Mouse (Mus musculus) embryonic facial prominence, embryonic 15.5 days (tissue): ENCODE results near the gene Isg20. TPM values are rescaled to one million over a fixed set of nuclear protein-coding genes. Genes with fewer than 3 reads are reported as not detected.
A peak's percentile ranks its signal among the peaks of the same experiment; 100 is the strongest.

Experiments
- ATAC-seq: fragments of 200-750 bp; cut with Nextera tagmentation; 2 replicates; pipeline ENCODE4 v1.8.0; 2017; ENCODE audit warnings: low read depth, moderate TSS enrichment; ENCODE audit not compliant: insufficient number of reproducible peaks, low FRiP score, low TSS enrichment
- H3K27ac ChIP-seq: fragments of 300-500 bp; sonication (generic); replicated peaks from 2 replicates; pipeline ENCODE4 v1.5.1; 2015; ENCODE audit warnings: mild to moderate bottlenecking, inconsistent platforms
- H3K27me3 ChIP-seq: fragments of 300-500 bp; sonication (generic); 2 replicates; pipeline ENCODE4 v1.6.1; 2015; ENCODE audit warnings: inconsistent platforms
- H3K36me3 ChIP-seq: fragments of 300-500 bp; sonication (generic); 2 replicates; pipeline ENCODE4 v1.6.1; 2015; ENCODE audit warnings: mild to moderate bottlenecking, inconsistent platforms
- H3K4me1 ChIP-seq: fragments of 300-500 bp; sonication (generic); 2 replicates; pipeline ENCODE4 v1.6.1; 2015; ENCODE audit warnings: inconsistent platforms
- H3K4me2 ChIP-seq: fragments of 300-500 bp; sonication (generic); replicated peaks from 2 replicates; pipeline ENCODE4 v1.6.1; 2015; ENCODE audit warnings: mild to moderate bottlenecking, inconsistent platforms
- H3K4me3 ChIP-seq: fragments of 300-500 bp; sonication (generic); replicated peaks from 2 replicates; pipeline ENCODE4 v1.5.1; 2015; ENCODE audit warnings: mild to moderate bottlenecking, inconsistent platforms
- H3K9ac ChIP-seq: fragments of 300-500 bp; sonication (generic); 2 replicates; pipeline ENCODE4 v1.6.1; 2015; ENCODE audit warnings: inconsistent platforms
- H3K9me3 ChIP-seq: fragments of 300-500 bp; sonication (generic); replicated peaks from 2 replicates; pipeline ENCODE4 v1.6.1; 2016; ENCODE audit warnings: inconsistent platforms
- WGBS: fragments of 180-500 bp; shearing (Covaris S2); methylation state at CpG from one replicate; pipeline ENCODE4 v1.1.7; 2015; 5-methylcytosine and 5-hydroxymethylcytosine counted together
- polyA plus RNA-seq: library from polyadenylated mRNA; unstranded; fragments of >200 nt; fragmentation: Nextera tagmentation; extraction: Ambion mirVana; gene quantifications from 2 replicates; pipeline ENCODE4 v1.2.1, GENCODE M21; 2015

Gene Isg20
- polyA plus RNA-seq, 1 experiment from 2014 or later: 6.5 TPM

DNA sequence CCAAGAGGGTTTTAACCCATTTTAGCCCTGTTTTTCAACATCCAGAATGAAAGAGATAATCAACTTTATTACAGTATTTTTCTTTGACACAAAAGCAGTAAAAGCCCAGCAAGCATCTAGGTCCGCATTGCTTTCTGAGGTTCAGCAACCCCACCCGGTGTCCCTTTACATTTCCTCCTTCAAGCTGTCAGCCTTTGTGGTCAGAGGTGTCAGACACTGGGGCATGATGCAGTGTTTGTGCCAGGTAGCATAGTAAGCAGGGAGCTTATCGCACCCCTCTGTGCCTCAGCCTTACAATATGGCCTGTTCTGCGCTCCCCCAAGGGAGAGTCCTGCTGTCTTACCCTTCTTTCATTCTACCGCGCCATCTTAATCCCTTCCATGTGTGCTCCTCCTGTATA, 4.2 kb upstream of the Isg20 start:
- no peak overlapping the region for H3K4me3 ChIP-seq
- no peak for ATAC-seq
- no peaks in the 10 kb centered on the region for H3K9me3 ChIP-seq
- peaks cover 19% of the 10 kb centered on the region for H3K36me3 ChIP-seq
- H3K9ac ChIP-seq: no peak overlapping the region
- no peak overlapping the region for H3K27ac ChIP-seq
- no peak overlapping the region for H3K4me2 ChIP-seq
- 67% methylated on average over 6 of the region's 6 CpGs for WGBS
- H3K27me3 ChIP-seq: no peaks in the 10 kb centered on the region
- peaks cover 18% of the 10 kb centered on the region for H3K4me1 ChIP-seq

DNA sequence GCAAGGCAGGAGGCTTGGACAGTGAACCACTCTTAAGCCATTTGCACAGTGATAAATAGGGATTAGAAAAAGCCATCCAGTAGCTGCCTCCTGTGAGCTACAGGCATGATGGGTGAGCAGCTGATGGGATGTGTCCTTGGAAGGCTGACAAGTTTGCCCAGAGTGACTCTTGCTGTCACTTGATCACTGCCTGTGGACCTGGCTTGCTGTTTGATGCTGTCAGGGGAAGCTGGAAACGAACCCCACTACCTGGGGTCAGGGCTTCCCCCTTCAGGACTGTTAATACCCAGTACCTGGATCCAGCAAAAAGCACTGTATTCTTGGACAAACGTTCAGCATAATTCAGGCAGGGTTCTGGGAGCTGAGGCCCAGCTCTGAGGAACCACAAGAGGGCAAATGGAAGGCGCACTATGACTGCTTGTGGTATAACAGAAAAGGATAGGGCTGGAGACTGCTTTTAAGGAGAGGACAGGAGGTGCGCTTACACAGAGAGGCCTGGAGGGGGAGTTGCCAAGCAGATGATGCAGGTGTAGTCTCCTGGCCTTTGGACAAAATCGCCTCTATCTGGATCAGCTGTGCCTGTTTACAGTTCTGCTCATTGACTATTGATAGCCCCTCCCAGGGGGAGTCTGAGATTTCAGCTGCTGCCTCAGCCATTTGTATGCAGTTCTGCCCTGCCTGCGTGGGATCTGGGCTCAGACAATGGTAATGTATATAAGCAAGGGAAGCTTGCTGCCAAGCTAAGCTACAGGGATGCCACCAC, 2.7 kb upstream of the Isg20 start:
- no peak overlapping the region for H3K27ac ChIP-seq
- no peak overlapping the region for H3K4me3 ChIP-seq
- H3K27me3 ChIP-seq: no peaks in the 10 kb centered on the region
- H3K4me2 ChIP-seq: no peak overlapping the region
- no peak overlapping the region for H3K9ac ChIP-seq
- 40% methylated on average over 6 of the region's 6 CpGs for WGBS
- no peaks in the 10 kb centered on the region for H3K9me3 ChIP-seq
- H3K4me1 ChIP-seq: peaks cover 18% of the 10 kb centered on the region
- no peak for ATAC-seq
- H3K36me3 ChIP-seq: peaks cover 16% of the 10 kb centered on the region

DNA sequence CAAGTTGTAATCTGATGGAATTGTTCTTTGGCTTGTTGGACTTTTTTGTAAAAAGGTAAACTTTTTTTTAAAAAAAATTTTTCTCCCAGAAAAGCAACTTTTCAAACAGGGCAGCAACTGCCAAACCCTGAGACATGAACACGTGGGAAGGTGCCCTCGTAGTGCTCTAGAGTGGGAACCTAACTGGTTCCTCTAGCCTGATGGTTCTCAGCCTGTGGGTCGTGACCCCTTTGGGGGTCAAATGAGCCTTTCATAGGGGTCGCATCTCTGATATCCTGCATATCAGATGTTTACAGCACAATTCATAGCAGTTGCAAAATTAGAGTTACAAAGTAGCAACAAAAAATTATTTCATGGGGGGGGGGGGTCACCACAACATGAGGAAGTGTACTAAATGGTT, 2.0 kb upstream of the Isg20 start:
- no peak for ATAC-seq
- Histone ChIP-seq H3K9ac (no peak overlapping the region), H3K27me3 (no peaks in the 10 kb centered on the region), H3K4me1 (peaks cover 18% of the 10 kb centered on the region), H3K27ac (no peak overlapping the region), H3K4me3 (no peak overlapping the region), H3K4me2 (no peak overlapping the region), H3K36me3 (peaks cover 11% of the 10 kb centered on the region), H3K9me3 (no peaks in the 10 kb centered on the region)
- WGBS: 87% methylated on average over 4 of the region's 4 CpGs

DNA sequence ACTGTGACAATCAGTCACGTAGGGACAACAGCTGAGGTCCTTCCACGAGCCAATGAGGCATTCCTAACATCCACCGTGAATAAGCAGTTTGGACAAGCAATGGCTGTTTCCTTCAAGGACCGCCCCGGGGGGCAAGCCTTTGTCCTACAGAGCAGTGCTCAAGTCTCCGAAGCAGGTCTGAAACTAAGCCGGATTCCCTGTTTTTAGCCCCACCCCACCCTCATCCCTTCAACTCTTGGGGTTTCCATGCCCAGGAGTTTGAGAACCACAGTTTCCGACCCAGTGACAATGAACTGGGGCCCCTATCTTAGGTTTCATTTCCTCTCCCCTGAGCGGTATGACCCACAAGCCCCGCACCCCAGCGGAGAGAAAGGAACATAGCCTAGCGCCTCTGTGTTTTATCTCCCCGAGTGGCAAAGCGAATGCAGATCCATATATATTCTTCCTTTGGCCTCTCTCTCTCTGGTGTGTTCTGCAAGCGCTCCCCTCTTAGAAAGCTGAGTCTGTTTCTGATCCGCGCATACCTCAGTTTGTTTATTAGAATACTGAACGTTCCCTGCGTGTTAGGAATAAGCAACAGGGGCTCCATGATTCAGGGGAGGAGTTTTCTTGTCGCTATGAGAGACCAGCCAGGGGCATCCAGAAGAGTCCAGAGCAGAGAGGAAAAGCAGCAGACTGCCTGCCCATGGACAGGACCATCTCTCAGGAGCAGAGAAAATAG, 811 bp upstream of the Isg20 start:
- 18% methylated on average over 20 of the region's 20 CpGs for WGBS
- Histone ChIP-seq H3K36me3 (no peaks in the 10 kb centered on the region), H3K27ac (no peak overlapping the region), H3K9me3 (no peaks in the 10 kb centered on the region), H3K4me3 (peak overlapping the region; percentile 22), H3K4me2 (peak overlapping the region; percentile 40), H3K27me3 (no peaks in the 10 kb centered on the region), H3K9ac (no peak overlapping the region), H3K4me1 (peaks cover 18% of the 10 kb centered on the region)
- no peak for ATAC-seq

DNA sequence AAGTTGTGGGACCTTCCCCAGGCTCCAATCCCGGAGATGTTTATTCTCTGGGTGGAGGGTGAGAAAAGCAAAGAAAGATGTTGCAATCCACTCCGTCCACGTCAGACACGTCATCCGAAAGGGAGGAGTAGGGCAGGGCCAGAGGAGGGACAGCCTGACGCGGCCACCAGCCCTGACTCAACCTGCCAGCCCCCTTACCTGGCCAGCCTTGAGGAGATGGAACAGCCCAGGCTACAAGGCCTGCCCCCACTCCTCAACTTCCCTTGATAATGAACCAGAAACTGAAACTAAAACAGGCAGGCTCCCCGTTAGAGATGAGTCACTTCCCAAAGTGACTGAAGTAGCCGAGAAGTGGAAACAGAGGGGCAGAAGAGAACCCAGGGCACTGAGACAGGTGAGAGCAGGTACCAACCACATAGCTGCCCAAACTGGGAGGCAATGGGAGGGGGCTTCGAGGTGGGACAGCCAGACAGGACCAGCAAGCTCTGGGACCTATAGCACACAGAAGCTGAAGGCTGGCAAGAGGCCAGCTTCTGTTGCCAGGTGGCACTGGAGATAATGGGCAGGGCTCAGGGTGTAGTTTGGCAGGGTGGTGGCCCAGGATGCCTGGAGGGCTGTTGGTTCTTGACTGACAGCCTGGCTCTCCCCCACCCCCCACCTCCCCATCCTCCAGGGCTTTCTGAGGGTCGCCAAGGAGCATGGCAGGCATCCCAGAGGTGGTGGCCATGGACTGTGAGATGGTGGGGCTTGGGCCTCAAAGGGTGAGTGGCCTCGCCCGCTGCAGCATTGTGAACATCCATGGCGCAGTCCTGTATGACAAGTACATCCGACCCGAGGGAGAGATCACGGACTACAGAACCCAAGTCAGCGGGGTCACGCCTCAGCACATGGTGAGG, 673 bp downstream of the Isg20 start:
- ATAC-seq: no peak
- Histone ChIP-seq H3K9ac (no peak overlapping the region), H3K36me3 (no peaks in the 10 kb centered on the region), H3K4me3 (peak overlapping the region; percentile 17; the same call in 1 of the 2 replicates), H3K27me3 (no peaks in the 10 kb centered on the region), H3K9me3 (no peaks in the 10 kb centered on the region), H3K4me1 (peaks cover 18% of the 10 kb centered on the region), H3K27ac (peak overlapping the region; percentile 60; the same call in 1 of the 2 replicates), H3K4me2 (peak overlapping the region; percentile 31)
- WGBS: 69% methylated on average over 19 of the region's 19 CpGs

DNA sequence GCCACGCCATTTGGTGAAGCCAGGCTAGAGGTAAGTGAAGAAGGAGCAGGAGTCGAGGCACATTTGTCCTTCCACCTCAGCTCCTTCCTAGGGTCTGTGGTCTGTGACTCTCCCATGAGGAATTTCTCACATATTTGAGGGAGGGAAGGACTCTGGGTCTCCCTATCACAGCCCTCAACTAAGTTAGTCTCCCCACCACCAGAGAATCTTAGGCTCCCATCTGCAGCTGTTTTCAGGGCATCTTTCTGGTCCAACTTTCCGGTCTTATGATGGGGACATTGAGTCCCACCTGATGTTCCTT, 1.3 kb downstream of the Isg20 start:
- Histone ChIP-seq H3K27ac (no peak overlapping the region), H3K4me1 (peaks cover 22% of the 10 kb centered on the region), H3K9ac (no peak overlapping the region), H3K36me3 (no peaks in the 10 kb centered on the region), H3K27me3 (no peaks in the 10 kb centered on the region), H3K9me3 (no peaks in the 10 kb centered on the region), H3K4me3 (no peak overlapping the region), H3K4me2 (no peak overlapping the region)
- 74% methylated on average over 3 of the region's 3 CpGs for WGBS
- ATAC-seq: no peak

DNA sequence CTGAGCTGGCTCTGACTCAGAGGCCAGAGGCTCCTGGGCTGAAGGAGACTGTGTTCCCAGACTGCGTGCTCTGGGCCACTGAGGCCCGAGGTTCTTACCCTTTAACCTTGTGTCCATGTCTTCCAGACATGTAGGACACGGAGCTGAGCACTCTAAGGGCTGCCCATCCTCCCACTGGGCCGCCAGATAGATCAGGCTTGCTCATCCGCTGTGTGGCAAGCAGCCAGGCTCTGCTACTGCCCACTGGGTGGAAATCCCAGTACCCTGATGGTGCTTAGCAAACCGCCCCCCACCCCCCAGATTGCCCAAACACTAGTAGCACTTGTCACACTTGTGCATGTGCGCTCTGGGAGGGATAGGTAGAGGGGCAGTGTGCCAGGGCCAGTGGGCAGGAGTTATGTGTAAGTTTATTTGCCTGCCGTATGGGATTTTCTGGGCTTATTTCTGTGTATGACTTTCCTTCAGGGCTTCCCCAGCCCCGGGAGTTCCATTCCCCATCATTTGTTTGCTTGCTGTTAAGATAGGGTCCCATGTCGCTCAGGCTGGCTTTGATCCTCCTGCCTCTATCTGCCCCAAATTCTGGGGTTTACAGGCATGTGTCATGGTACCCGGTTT, 1.8 kb downstream of the Isg20 start:
- Histone ChIP-seq H3K27ac (no peak overlapping the region), H3K9me3 (no peaks in the 10 kb centered on the region), H3K36me3 (no peaks in the 10 kb centered on the region), H3K4me2 (no peak overlapping the region), H3K4me3 (no peak overlapping the region), H3K27me3 (no peaks in the 10 kb centered on the region), H3K9ac (no peak overlapping the region), H3K4me1 (peaks cover 22% of the 10 kb centered on the region)
- WGBS: 82% methylated on average over 11 of the region's 11 CpGs
- no peak for ATAC-seq

DNA sequence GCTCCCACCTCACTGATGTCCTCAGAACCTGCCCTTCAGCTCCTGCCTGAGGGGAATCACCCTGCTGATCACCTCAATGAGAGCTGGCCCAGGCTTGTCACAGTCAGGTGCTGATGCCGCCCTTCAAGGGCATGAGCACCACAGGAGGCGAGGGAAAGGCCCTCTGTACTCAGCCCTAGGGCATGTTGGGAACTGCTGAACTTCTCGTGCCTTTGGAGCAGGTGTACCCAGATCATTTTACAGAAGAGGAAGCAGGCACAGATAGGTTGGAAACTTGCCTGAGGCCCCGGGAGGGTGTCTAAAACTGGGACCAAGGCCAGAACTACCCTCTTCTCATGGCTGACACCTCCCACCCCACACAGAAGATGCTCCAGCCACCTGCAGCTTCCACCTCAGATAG, 5.5 kb downstream of the Isg20 start:
- Histone ChIP-seq H3K9me3 (no peaks in the 10 kb centered on the region), H3K27me3 (0 out of 2 replicates have a peak, but pooled peaks cover 3% of the 10 kb centered on the region), H3K27ac (no peak overlapping the region), H3K9ac (no peak overlapping the region), H3K4me2 (no peak overlapping the region), H3K4me3 (no peak overlapping the region), H3K36me3 (no peaks in the 10 kb centered on the region), H3K4me1 (peaks cover 4% of the 10 kb centered on the region)
- peak; percentile 35; the same call in 1 of the 2 replicates for ATAC-seq
- WGBS: 38% methylated on average over 4 of the region's 4 CpGs

DNA sequence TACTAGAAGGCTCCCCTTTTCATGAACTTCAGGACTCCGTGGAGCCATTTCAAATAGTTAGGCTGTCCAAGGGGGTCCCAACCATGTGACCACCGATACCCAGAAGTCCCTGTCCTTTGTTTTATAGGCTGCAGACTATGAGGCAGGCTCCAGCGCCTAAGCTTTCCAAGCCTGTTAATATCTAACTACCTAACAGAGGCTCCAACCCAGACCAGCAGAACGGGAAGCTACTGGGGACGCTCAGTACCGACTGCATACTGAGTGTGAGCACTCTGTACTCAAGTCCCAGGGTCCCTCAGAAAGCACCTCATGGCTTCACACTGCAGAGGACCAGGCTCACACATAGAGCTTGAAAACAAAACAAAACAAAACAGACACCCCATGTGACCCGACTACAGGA, 9.3 kb downstream of the Isg20 start:
- 79% methylated on average over 7 of the region's 7 CpGs for WGBS
- Histone ChIP-seq H3K9ac (no peak overlapping the region), H3K4me2 (no peak overlapping the region), H3K4me3 (no peak overlapping the region), H3K9me3 (no peaks in the 10 kb centered on the region), H3K36me3 (no peaks in the 10 kb centered on the region), H3K4me1 (peaks cover 20% of the 10 kb centered on the region), H3K27ac (no peak overlapping the region), H3K27me3 (0 out of 2 replicates have a peak, but pooled peaks cover 3% of the 10 kb centered on the region)
- ATAC-seq: no peak

DNA sequence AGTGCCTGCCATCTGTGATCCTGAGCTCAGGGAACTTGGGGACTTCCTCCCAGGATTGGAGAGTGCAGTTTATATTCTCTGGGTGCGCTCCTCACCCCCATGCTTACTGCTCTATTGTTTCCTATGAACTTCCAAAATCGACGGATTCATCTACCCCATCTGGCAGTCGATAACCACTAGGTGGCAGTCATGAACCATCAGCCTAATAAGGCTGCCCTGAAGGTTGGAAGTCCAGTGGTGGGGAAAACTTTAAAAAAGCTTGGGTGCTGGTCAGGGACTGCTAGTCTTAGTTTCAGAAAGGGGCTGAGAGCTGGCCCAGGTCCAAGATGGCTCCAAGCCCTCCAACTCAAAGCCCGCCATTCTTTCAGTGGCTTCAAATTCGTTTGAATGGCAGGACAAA, 11.1 kb downstream of the Isg20 start:
- Histone ChIP-seq H3K9ac (no peak overlapping the region), H3K4me2 (no peak overlapping the region), H3K4me1 (peaks cover 17% of the 10 kb centered on the region), H3K27ac (no peak overlapping the region), H3K9me3 (no peaks in the 10 kb centered on the region), H3K4me3 (no peak overlapping the region), H3K36me3 (no peaks in the 10 kb centered on the region), H3K27me3 (0 out of 2 replicates have a peak, but pooled peaks cover 3% of the 10 kb centered on the region)
- WGBS: 9% methylated on average over 6 of the region's 6 CpGs
- ATAC-seq: no peak

DNA sequence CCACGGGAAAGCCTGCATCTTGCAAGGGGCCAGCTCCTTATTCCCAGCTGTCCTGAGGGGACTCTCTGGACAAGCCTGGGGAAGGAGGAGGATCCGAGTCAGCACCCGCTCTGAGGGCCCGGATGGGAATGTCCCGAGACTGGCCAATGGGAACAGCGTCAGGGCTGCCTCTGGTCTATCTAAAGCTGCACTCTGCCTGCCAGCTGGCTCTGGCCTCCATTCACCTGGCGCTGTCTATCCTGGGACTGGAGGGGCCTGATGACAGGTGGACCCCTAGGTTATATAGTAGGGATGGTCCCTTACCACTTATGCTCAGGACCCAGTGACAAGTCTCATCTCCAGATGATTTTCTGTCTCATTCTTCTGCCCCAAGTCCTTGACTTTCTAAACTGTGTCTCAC, 11.6 kb downstream of the Isg20 start:
- Histone ChIP-seq H3K4me2 (no peak overlapping the region), H3K27me3 (0 out of 2 replicates have a peak, but pooled peaks cover 3% of the 10 kb centered on the region), H3K36me3 (no peaks in the 10 kb centered on the region), H3K27ac (no peak overlapping the region), H3K4me1 (peaks cover 16% of the 10 kb centered on the region), H3K9me3 (no peaks in the 10 kb centered on the region), H3K9ac (no peak overlapping the region), H3K4me3 (no peak overlapping the region)
- 65% methylated on average over 7 of the region's 7 CpGs for WGBS
- no peak for ATAC-seq
